Mouse (Mus musculus) midbrain, postnatal 0 days (tissue): Measurements from ENCODE around the gene B230104I21Rik. TPM values are rescaled to one million over a fixed set of nuclear protein-coding genes. Genes with fewer than 3 reads are reported as not detected.

Experiments
- ATAC-seq: fragments of 200-750 bp; cut with Nextera tagmentation; 2 replicates; pipeline ENCODE4 v1.8.0; 2017; ENCODE audit warnings: moderate number of reproducible peaks, mild to moderate bottlenecking, moderate TSS enrichment, moderate library complexity; ENCODE audit not compliant: low FRiP score
- DNase-seq: peaks from one replicate; pipeline ENCODE4 v3.0.0-alpha.2; 2015; ENCODE audit warnings: low spot score
- H3K27ac ChIP-seq: fragments of 300-500 bp; sonication (generic); 2 replicates; pipeline ENCODE4 v1.5.1; 2014; ENCODE audit warnings: low read depth, mild to moderate bottlenecking, low read length, mixed read lengths
- H3K27me3 ChIP-seq: fragments of 300-500 bp; sonication (generic); 2 replicates; pipeline ENCODE4 v1.6.1; 2014; ENCODE audit warnings: low read length, control low read depth, mixed read lengths; ENCODE audit not compliant: insufficient read depth
- H3K36me3 ChIP-seq: fragments of 300-500 bp; sonication (generic); 2 replicates; pipeline ENCODE4 v1.6.1; 2014; ENCODE audit warnings: low read length, control low read depth, mixed read lengths; ENCODE audit not compliant: insufficient read depth
- H3K4me1 ChIP-seq: fragments of 300-500 bp; sonication (generic); 2 replicates; pipeline ENCODE4 v1.6.1; 2014; ENCODE audit warnings: mild to moderate bottlenecking, control low read depth, antibody characterized with exemption, low read length, mixed read lengths; ENCODE audit not compliant: insufficient read depth
- H3K4me2 ChIP-seq: fragments of 300-500 bp; sonication (generic); 2 replicates; pipeline ENCODE4 v1.6.1; 2014; ENCODE audit warnings: low read depth, mild to moderate bottlenecking, low read length, mixed read lengths; ENCODE audit not compliant: poor library complexity, severe bottlenecking
- H3K4me3 ChIP-seq: fragments of 300-500 bp; sonication (generic); 2 replicates; pipeline ENCODE4 v1.5.1; 2014; ENCODE audit warnings: low read depth, mild to moderate bottlenecking, low read length, moderate library complexity
- H3K9ac ChIP-seq: fragments of 300-500 bp; sonication (generic); replicated peaks from 2 replicates; pipeline ENCODE4 v1.6.1; 2014; ENCODE audit warnings: mild to moderate bottlenecking, low read length, moderate library complexity, mixed read lengths; ENCODE audit not compliant: poor library complexity, severe bottlenecking
- H3K9me3 ChIP-seq: fragments of 300-500 bp; sonication (generic); 2 replicates; pipeline ENCODE4 v1.6.1; 2016; ENCODE audit warnings: low read length, control low read depth
- CTCF ChIP-seq: IDR thresholded peaks from 2 replicates; pipeline ENCODE4 v1.5.1; 2016; ENCODE audit warnings: antibody characterized with exemption, mild to moderate bottlenecking
- WGBS: fragments of 180-500 bp; shearing (Covaris S2); extraction: QIAGEN DNeasy Blood & Tissue Kit; methylation state at CpG from one replicate; pipeline ENCODE4 v1.1.7; 2014; 5-methylcytosine and 5-hydroxymethylcytosine counted together
- polyA plus RNA-seq: library from polyadenylated mRNA; unstranded; fragments of >200 nt; fragmentation: Nextera tagmentation; extraction: Ambion mirVana; gene quantifications from 2 replicates; pipeline ENCODE4 v1.2.1, GENCODE M21; 2015
- total RNA-seq: library from RNA; depleted of rRNA; stranded (reverse); fragments of >200 nt; gene quantifications from 2 replicates; pipeline ENCODE4 v1.2.3, GENCODE M21; 2014

Gene B230104I21Rik
- total and polyA plus RNA-seq, 2 experiments from 2014 or later, result 0.19 TPM; not detected in 1

- no peak for TF ChIP-seq CTCF
- no peaks in the 10 kb centered on the region for H3K27me3 ChIP-seq
- no peak overlapping the region for H3K4me2 ChIP-seq
- WGBS, result 81% methylated on average over 2 of the region's 2 CpGs
- no peak overlapping the region for H3K9ac ChIP-seq
- H3K4me3 ChIP-seq, result no peak overlapping the region
- H3K4me1 ChIP-seq, result no peaks in the 10 kb centered on the region
- DNase-seq (no peak), ATAC-seq (no peak)
- no peaks in the 10 kb centered on the region for H3K9me3 ChIP-seq
- no peak overlapping the region for H3K27ac ChIP-seq
- no peaks in the 10 kb centered on the region for H3K36me3 ChIP-seq
Observed at GRCm38 (mm10) chr4:154309131-154309530, 26.8 kb upstream of the B230104I21Rik start.

GRCm38 (mm10) chr4:154310576-154311262 is 25.2 kb upstream of the B230104I21Rik start:
- Histone ChIP-seq H3K27me3 (no peaks in the 10 kb centered on the region), H3K4me3 (no peak overlapping the region), H3K27ac (no peak overlapping the region), H3K36me3 (no peaks in the 10 kb centered on the region), H3K9me3 (no peaks in the 10 kb centered on the region), H3K9ac (no peak overlapping the region), H3K4me2 (no peak overlapping the region), H3K4me1 (no peaks in the 10 kb centered on the region)
- WGBS, result 82% methylated on average over 9 of the region's 9 CpGs
- no peak for DNase-seq
- ATAC-seq, result no peak
- TF ChIP-seq CTCF, result no peak

- Histone ChIP-seq H3K4me2 (no peak overlapping the region), H3K36me3 (no peaks in the 10 kb centered on the region), H3K27ac (0 out of 2 replicates have a peak overlapping the region, but pooled peaks have one; percentile 57), H3K9ac (no peak overlapping the region), H3K9me3 (no peaks in the 10 kb centered on the region), H3K4me3 (no peak overlapping the region), H3K4me1 (no peaks in the 10 kb centered on the region), H3K27me3 (no peaks in the 10 kb centered on the region)
- ATAC-seq (no peak; the same call in 1 of the 2 replicates), DNase-seq (no peak)
- TF ChIP-seq CTCF, result no peak
- whole genome bisulfite sequencing, result 96% methylated on average over 2 of the region's 2 CpGs
Observed at GRCm38 (mm10) chr4:154312143-154312812, 23.6 kb upstream of the B230104I21Rik start.

GRCm38 (mm10) chr4:154312935-154313621 is 22.8 kb upstream of the B230104I21Rik start:
- DNase-seq (peak; percentile 62), ATAC-seq (0 out of 2 replicates have a peak, but pooled peaks have one; percentile 52)
- H3K36me3 ChIP-seq, result no peaks in the 10 kb centered on the region
- H3K9me3 ChIP-seq, result no peaks in the 10 kb centered on the region
- TF ChIP-seq CTCF, result no peak
- H3K27ac ChIP-seq, result 0 out of 2 replicates have a peak overlapping the region, but pooled peaks have one; percentile 57
- no peak overlapping the region for H3K4me3 ChIP-seq
- no peaks in the 10 kb centered on the region for H3K27me3 ChIP-seq
- H3K4me2 ChIP-seq, result no peak overlapping the region
- H3K4me1 ChIP-seq, result no peaks in the 10 kb centered on the region
- H3K9ac ChIP-seq, result no peak overlapping the region
- WGBS, result 51% methylated on average over 4 of the region's 4 CpGs

DNA sequence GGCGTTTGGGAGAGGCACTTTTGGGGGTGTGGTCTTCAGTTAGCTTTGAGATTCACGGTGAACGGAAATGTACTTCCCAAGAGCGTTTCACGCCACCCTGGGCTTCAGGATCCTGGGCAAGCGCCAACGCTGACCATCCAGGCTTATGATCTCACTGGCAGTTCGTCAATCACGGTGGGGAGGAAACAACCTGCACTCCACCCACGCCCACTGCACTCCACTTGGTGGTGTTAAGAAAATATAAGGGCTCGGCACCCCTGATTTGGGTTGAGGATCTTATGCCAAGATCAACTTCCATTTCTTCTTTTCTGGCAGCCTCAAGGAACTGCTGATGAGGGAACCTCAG is 22.3 kb upstream of the B230104I21Rik start:
- H3K27ac ChIP-seq, result 0 out of 2 replicates have a peak overlapping the region, but pooled peaks have one; percentile 26
- no peaks in the 10 kb centered on the region for H3K27me3 ChIP-seq
- ATAC-seq (no peak), DNase-seq (no peak)
- no peaks in the 10 kb centered on the region for H3K36me3 ChIP-seq
- H3K9me3 ChIP-seq, result no peaks in the 10 kb centered on the region
- H3K4me3 ChIP-seq, result no peak overlapping the region
- H3K4me2 ChIP-seq, result no peak overlapping the region
- no peak for TF ChIP-seq CTCF
- no peak overlapping the region for H3K9ac ChIP-seq
- H3K4me1 ChIP-seq, result no peaks in the 10 kb centered on the region
- 72% methylated on average over 11 of the region's 11 CpGs for WGBS

- Histone ChIP-seq H3K9me3 (no peaks in the 10 kb centered on the region), H3K36me3 (no peaks in the 10 kb centered on the region), H3K4me1 (no peaks in the 10 kb centered on the region), H3K4me2 (no peak overlapping the region), H3K27ac (no peak overlapping the region), H3K4me3 (no peak overlapping the region), H3K9ac (no peak overlapping the region), H3K27me3 (no peaks in the 10 kb centered on the region)
- 71% methylated on average over 4 of the region's 4 CpGs for WGBS
- no peak for TF ChIP-seq CTCF
- DNase-seq, result no peak
- no peak for ATAC-seq
Observed at GRCm38 (mm10) chr4:154325410-154325809, 10.5 kb upstream of the B230104I21Rik start.
